Mouse (Mus musculus) midbrain, embryonic 15.5 days (tissue): ENCODE data around the gene Smox. TPM values are rescaled to one million over a fixed set of nuclear protein-coding genes. Genes with fewer than 3 reads are reported as not detected.

Experiments
- ATAC-seq: fragments of 200-750 bp; cut with Nextera tagmentation; replicated peaks from 2 replicates; pipeline ENCODE4 v1.8.0; 2017; ENCODE audit warnings: moderate TSS enrichment
- H3K27ac ChIP-seq: fragments of 300-500 bp; sonication (generic); 2 replicates; pipeline ENCODE4 v1.5.1; 2015; ENCODE audit warnings: mild to moderate bottlenecking, inconsistent platforms
- H3K27me3 ChIP-seq: fragments of 300-500 bp; sonication (generic); replicated peaks from 2 replicates; pipeline ENCODE4 v1.6.1; 2015; ENCODE audit warnings: inconsistent platforms
- H3K36me3 ChIP-seq: fragments of 300-500 bp; sonication (generic); replicated peaks from 2 replicates; pipeline ENCODE4 v1.6.1; 2015; ENCODE audit warnings: inconsistent platforms
- H3K4me1 ChIP-seq: fragments of 300-500 bp; sonication (generic); 2 replicates; pipeline ENCODE4 v1.6.1; 2015; ENCODE audit warnings: inconsistent platforms
- H3K4me2 ChIP-seq: fragments of 300-500 bp; sonication (generic); 2 replicates; pipeline ENCODE4 v1.6.1; 2015; ENCODE audit warnings: inconsistent platforms, mild to moderate bottlenecking, moderate library complexity
- H3K4me3 ChIP-seq: fragments of 300-500 bp; sonication (generic); 2 replicates; pipeline ENCODE4 v1.5.1; 2015; ENCODE audit warnings: mild to moderate bottlenecking, inconsistent platforms
- H3K9ac ChIP-seq: fragments of 300-500 bp; sonication (generic); 2 replicates; pipeline ENCODE4 v1.6.1; 2015; ENCODE audit warnings: mild to moderate bottlenecking, inconsistent platforms
- H3K9me3 ChIP-seq: fragments of 300-500 bp; sonication (generic); 2 replicates; pipeline ENCODE4 v1.6.1; 2016; ENCODE audit warnings: inconsistent platforms
- WGBS: fragments of 180-500 bp; shearing (Covaris S2); methylation state at CpG from one replicate; pipeline ENCODE4 v1.1.7; 2015; ENCODE audit warnings: mixed read lengths; 5-methylcytosine and 5-hydroxymethylcytosine counted together
- polyA plus RNA-seq: library from polyadenylated mRNA; unstranded; fragments of >200 nt; fragmentation: Nextera tagmentation; extraction: Ambion mirVana; gene quantifications from 2 replicates; pipeline ENCODE4 v1.2.1, GENCODE M21; 2015

Gene Smox
- polyA plus RNA-seq, 1 experiment from 2014 or later, result 49.0 TPM

GRCm38 (mm10) chr2:131549090-131549489 is 57.8 kb downstream of the Smox start:
- Histone ChIP-seq H3K9me3 (no peaks in the 10 kb centered on the region), H3K4me1 (peaks cover 18% of the 10 kb centered on the region), H3K4me2 (no peak overlapping the region), H3K27me3 (peaks cover 34% of the 10 kb centered on the region), H3K36me3 (no peaks in the 10 kb centered on the region), H3K27ac (no peak overlapping the region), H3K9ac (no peak overlapping the region), H3K4me3 (no peak overlapping the region)
- 91% methylated on average over 5 of the region's 5 CpGs for WGBS
- no peak for ATAC-seq

- Histone ChIP-seq H3K9ac (no peak overlapping the region), H3K27me3 (peaks cover 32% of the 10 kb centered on the region), H3K27ac (no peak overlapping the region), H3K4me3 (no peak overlapping the region), H3K36me3 (no peaks in the 10 kb centered on the region), H3K9me3 (no peaks in the 10 kb centered on the region), H3K4me2 (no peak overlapping the region), H3K4me1 (peaks cover 17% of the 10 kb centered on the region)
- no peak for ATAC-seq
- 72% methylated on average over 2 of the region's 2 CpGs for WGBS
Observed at GRCm38 (mm10) chr2:131550474-131550873, 59.2 kb downstream of the Smox start.

- Histone ChIP-seq H3K36me3 (no peaks in the 10 kb centered on the region), H3K4me2 (no peak overlapping the region), H3K27ac (no peak overlapping the region), H3K9me3 (no peaks in the 10 kb centered on the region), H3K4me3 (no peak overlapping the region), H3K4me1 (peaks cover 13% of the 10 kb centered on the region), H3K9ac (no peak overlapping the region), H3K27me3 (peaks cover 28% of the 10 kb centered on the region)
- ATAC-seq, result no peak
- WGBS, result 53% methylated on average over 2 of the region's 2 CpGs
Observed at GRCm38 (mm10) chr2:131550906-131551305, 59.6 kb downstream of the Smox start.

GRCm38 (mm10) chr2:131551701-131552620 is 60.7 kb downstream of the Smox start:
- Histone ChIP-seq H3K4me3 (no peak overlapping the region), H3K27ac (no peak overlapping the region), H3K27me3 (peaks cover 22% of the 10 kb centered on the region), H3K9me3 (no peaks in the 10 kb centered on the region), H3K4me2 (no peak overlapping the region), H3K36me3 (no peaks in the 10 kb centered on the region), H3K4me1 (0 out of 2 replicates have a peak, but pooled peaks cover 3% of the 10 kb centered on the region), H3K9ac (no peak overlapping the region)
- WGBS, result 71% methylated on average over 7 of the region's 7 CpGs
- no peak for ATAC-seq

GRCm38 (mm10) chr2:131552736-131553400 is 61.6 kb downstream of the Smox start:
- peaks cover 15% of the 10 kb centered on the region for H3K27me3 ChIP-seq
- H3K9ac ChIP-seq, result no peak overlapping the region
- 33% methylated on average over 9 of the region's 9 CpGs for WGBS
- no peak overlapping the region for H3K27ac ChIP-seq
- H3K9me3 ChIP-seq, result no peaks in the 10 kb centered on the region
- H3K4me1 ChIP-seq, result no peaks in the 10 kb centered on the region
- no peak overlapping the region for H3K4me3 ChIP-seq
- H3K4me2 ChIP-seq, result no peak overlapping the region
- ATAC-seq, result no peak
- H3K36me3 ChIP-seq, result no peaks in the 10 kb centered on the region

- H3K36me3 ChIP-seq, result no peaks in the 10 kb centered on the region
- no peak overlapping the region for H3K4me2 ChIP-seq
- H3K9ac ChIP-seq, result no peak overlapping the region
- H3K4me1 ChIP-seq, result peaks cover 14% of the 10 kb centered on the region; the same call in 1 of the 2 replicates
- no peak overlapping the region for H3K4me3 ChIP-seq
- 80% methylated on average over 2 of the region's 2 CpGs for WGBS
- no peak overlapping the region for H3K27ac ChIP-seq
- peaks cover 53% of the 10 kb centered on the region for H3K27me3 ChIP-seq
- H3K9me3 ChIP-seq, result no peaks in the 10 kb centered on the region
- ATAC-seq, result no peak
Observed at GRCm38 (mm10) chr2:131557896-131558295, 66.6 kb downstream of the Smox start.

GRCm38 (mm10) chr2:131560205-131560919 is 69.1 kb downstream of the Smox start:
- no peak overlapping the region for H3K9ac ChIP-seq
- H3K4me2 ChIP-seq, result no peak overlapping the region
- H3K36me3 ChIP-seq, result no peaks in the 10 kb centered on the region
- peaks cover 16% of the 10 kb centered on the region; the same call in 1 of the 2 replicates for H3K4me1 ChIP-seq
- H3K9me3 ChIP-seq, result no peaks in the 10 kb centered on the region
- no peak overlapping the region for H3K4me3 ChIP-seq
- 57% methylated on average over 2 of the region's 2 CpGs for WGBS
- no peak for ATAC-seq
- no peak overlapping the region for H3K27ac ChIP-seq
- peaks cover 67% of the 10 kb centered on the region for H3K27me3 ChIP-seq

GRCm38 (mm10) chr2:131561344-131561870 is 70.1 kb downstream of the Smox start:
- 4% methylated on average over 33 of the region's 33 CpGs for WGBS
- no peak; the same call in 1 of the 2 replicates for ATAC-seq

GRCm38 (mm10) chr2:131561891-131562585 is 70.7 kb downstream of the Smox start, which contains the start of gene Adra1d:
TSS of gene Adra1d (minus strand) at chr2:131562283.
- no peaks in the 10 kb centered on the region for H3K9me3 ChIP-seq
- H3K36me3 ChIP-seq, result no peaks in the 10 kb centered on the region
- peaks cover 16% of the 10 kb centered on the region; the same call in 1 of the 2 replicates for H3K4me1 ChIP-seq
- H3K4me2 ChIP-seq, result peak within 1 kb of the TSS; percentile 77
- ATAC-seq, result peak; percentile 58
- H3K27ac ChIP-seq, result no peak within 1 kb of the TSS
- H3K9ac ChIP-seq, result peak within 1 kb of the TSS; percentile 27; the same call in 1 of the 2 replicates
- H3K27me3 ChIP-seq, result peaks cover 63% of the 10 kb centered on the region
- peak within 1 kb of the TSS; percentile 42 for H3K4me3 ChIP-seq
- WGBS, result 2% methylated on average over 71 of the region's 82 CpGs

More at GRCm38 (mm10) chr2:131561344-131561870, 70.1 kb downstream of the Smox start:
- peaks cover 63% of the 10 kb centered on the region for H3K27me3 ChIP-seq
- peak overlapping the region; percentile 77 for H3K4me2 ChIP-seq
- H3K9me3 ChIP-seq, result no peaks in the 10 kb centered on the region
- no peaks in the 10 kb centered on the region for H3K36me3 ChIP-seq
- no peak overlapping the region for H3K9ac ChIP-seq
- peaks cover 16% of the 10 kb centered on the region; the same call in 1 of the 2 replicates for H3K4me1 ChIP-seq
- H3K4me3 ChIP-seq, result peak overlapping the region; percentile 42
- no peak overlapping the region for H3K27ac ChIP-seq

GRCm38 (mm10) chr2:131562586-131563122 is 71.4 kb downstream of the Smox start:
- ATAC-seq, result peak; percentile 76
- Histone ChIP-seq H3K27ac (no peak overlapping the region), H3K9ac (peak overlapping the region; percentile 27; the same call in 1 of the 2 replicates), H3K27me3 (peaks cover 63% of the 10 kb centered on the region), H3K4me2 (peak overlapping the region; percentile 77), H3K4me3 (peak overlapping the region; percentile 42), H3K36me3 (no peaks in the 10 kb centered on the region), H3K9me3 (no peaks in the 10 kb centered on the region), H3K4me1 (peaks cover 16% of the 10 kb centered on the region; the same call in 1 of the 2 replicates)
- WGBS, result under 1% methylated on average over 30 of the region's 30 CpGs
